Mouse (Mus musculus): Measurements from ENCODE around the gene Slc10a1.
"Not testable (repeated sequence)": the region's sequence is repeated elsewhere in the genome, so short reads cannot be mapped to it uniquely, and the experiment has no call there.

Gene Slc10a1

DNA sequence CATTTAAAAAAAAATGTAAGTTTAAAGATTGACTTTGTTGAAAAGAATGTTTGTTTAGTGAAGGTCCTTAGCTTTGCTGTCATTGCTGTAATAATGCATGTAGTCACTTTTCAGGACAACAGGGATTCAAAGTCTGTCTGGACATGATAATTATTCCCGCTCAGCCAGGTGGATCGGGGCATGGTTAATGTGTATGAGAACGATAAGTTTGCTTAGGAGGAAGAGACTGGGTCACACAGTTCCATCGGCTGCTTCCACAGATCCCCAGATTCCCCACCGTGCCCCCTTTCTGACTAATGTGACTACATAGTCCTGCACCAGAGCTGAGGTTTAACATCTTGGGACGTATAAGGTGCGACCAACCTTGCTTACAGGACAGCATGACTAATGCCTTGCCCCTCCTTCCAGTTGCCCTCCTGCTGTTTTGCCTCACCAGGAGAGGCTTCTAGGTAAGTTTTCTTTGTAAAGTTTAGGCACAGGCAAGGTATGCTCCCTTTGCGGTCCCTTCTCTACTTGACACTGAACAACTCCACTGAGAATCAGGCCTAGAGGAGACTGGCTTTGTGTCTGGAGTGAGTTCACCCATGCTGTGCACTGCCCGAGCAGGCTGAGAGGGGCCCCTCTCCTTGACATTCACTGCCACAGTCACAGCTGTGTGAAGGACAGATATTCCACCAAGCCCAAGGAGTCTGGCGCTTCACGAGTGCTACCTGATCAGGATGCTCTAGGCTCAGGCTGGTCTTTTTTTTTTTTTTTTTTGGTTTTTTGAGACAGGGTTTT, 2.3 kb downstream of the Slc10a1 start:
- DNase-seq: peak; percentile 46

- DNase-seq: no peak
Measured at GRCm38 (mm10) chr12:80962566-80962965, 5.9 kb downstream of the Slc10a1 start.

DNA sequence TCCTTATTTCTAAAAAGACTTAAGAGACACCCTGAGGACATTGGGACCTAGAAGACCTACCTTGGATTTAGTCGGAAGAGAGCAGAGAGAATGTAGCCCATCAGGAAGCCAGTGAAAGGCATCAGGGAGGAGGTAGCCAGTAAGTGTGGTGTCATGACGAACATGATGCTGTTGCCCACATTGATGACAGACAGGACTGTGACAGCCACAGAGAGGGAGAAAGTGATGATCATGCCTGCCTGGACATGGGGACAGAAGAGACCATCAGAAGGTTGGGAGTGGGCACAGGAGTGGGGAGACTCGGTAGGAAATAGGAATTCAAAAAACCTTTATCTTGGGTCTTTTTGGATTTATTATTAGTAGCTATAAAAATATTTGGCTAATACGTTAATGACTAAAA, 10.5 kb downstream of the Slc10a1 start:
- DNase-seq: no peak

DNA sequence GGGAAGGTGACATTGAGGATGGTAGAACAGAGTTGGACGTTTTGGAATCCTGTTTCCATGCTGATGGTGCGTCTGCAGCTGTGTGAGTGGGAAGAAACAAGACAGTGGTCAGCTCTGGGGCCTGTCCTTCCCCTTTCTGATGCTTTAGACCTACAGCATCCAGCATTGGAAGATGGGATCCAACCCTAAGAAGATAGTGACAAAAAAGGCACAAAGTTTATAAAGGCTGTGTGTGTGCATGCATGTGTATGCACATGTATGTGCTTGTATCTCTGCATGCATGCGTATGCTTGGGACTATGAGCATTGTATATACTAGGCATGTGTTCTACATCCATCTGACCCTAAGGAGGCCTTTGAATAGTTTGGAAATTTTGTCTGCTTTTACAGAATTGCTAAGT, 12.5 kb downstream of the Slc10a1 start:
- no peak for DNase-seq

GRCm38 (mm10) chr12:80952526-80952925, 16.0 kb downstream of the Slc10a1 start:
- no peak for DNase-seq

GRCm38 (mm10) chr12:80951640-80952219, 16.8 kb downstream of the Slc10a1 start:
- no peak for DNase-seq

- DNase-seq: not testable (repeated sequence)
Measured at GRCm38 (mm10) chr12:80949603-80950002, 18.9 kb downstream of the Slc10a1 start.

GRCm38 (mm10) chr12:80948202-80948601, 20.3 kb downstream of the Slc10a1 start:
- DNase-seq: no peak

- DNase-seq: peak; percentile 98
Measured at GRCm38 (mm10) chr12:80945996-80946355, 22.5 kb downstream of the Slc10a1 start.

GRCm38 (mm10) chr12:80945334-80945995, 23.0 kb downstream of the Slc10a1 start, which contains the start of gene Srsf5:
TSS of gene Srsf5 (plus strand) at chr12:80945504.
- DNase-seq: peak; percentile 99

DNA sequence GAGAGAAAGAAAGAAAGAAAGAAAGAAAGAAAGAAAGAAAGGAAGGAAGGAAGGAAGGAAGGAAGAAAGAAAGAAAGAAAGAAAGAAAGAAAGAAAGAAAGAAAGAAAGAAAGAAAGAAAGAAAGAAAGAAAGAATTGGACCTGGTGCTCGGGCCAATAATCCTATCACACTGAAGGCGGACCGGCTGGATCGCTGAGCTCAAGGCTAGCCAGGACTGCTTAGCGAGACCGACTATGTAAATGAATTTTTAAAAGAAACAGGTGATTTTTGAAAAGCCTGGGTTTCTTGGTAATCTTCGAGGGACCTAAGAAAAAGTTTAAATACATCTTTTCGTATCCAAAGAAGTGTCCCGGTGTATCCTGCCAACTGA, 23.6 kb downstream of the Slc10a1 start:
- not testable (repeated sequence) for DNase-seq

DNA sequence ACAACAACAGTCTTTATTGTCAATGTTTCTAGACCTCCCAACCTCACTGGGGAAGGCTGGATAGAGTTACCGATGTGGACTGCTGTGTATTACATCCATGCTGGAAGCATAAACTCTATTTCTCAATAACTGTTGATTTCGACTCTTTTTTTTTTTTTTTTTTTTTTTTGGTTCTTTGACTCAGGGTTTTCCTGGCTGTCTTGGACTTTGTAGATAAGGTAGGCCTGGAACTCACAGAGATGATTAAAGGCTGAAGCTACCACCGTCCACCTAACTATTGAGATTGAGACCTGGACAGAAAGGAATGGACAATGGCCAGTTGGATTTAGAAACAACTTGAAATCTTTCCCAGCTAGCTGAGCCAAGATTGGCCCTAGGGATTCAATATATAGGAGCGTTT, 24.3 kb downstream of the Slc10a1 start:
- no peak for DNase-seq

- DNase-seq: no peak
Measured at GRCm38 (mm10) chr12:80943395-80943794, 25.1 kb downstream of the Slc10a1 start.

- no peak for DNase-seq
Measured at GRCm38 (mm10) chr12:80941886-80942285, 26.6 kb downstream of the Slc10a1 start.

- DNase-seq: no peak
Measured at GRCm38 (mm10) chr12:80939165-80939564, 29.3 kb downstream of the Slc10a1 start.

GRCm38 (mm10) chr12:80938642-80939041, 29.9 kb downstream of the Slc10a1 start:
- DNase-seq: peak; percentile 87

DNA sequence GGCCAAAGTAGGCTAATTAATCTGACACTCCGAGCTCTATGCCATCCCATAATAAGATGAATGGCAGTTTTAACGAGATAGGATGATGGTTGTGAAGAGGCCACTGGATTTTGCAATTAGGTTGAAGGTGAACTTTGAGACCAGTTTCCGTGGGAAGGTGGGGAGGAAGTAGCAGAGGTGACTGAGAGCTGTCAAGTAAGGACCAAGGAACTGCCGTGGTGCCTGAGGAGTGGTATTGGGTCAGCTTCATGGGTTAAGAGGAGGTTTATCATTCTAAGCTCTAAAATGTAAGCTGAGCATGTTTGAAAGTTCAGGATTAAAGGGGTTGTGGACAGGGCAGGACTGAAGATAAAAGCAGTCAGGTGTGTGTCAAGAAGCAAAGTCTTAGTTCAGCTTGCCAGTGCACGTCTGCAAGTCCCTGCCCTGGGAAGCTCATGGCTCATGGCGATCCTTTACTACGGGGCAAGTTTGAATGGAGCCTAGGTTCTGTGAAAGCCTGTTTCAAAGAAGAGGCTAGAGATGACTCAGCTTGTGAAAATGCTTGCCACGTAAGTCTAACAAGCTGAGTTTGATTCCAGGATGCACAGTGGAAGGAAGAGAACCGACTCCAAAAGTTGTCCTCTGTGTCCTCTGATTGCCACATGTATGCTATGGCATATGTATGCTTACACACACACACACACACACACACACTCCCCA, 31.0 kb downstream of the Slc10a1 start:
- no peak for DNase-seq

GRCm38 (mm10) chr12:80936751-80937150, 31.8 kb downstream of the Slc10a1 start:
- DNase-seq: no peak

GRCm38 (mm10) chr12:80932865-80933264, 35.6 kb downstream of the Slc10a1 start:
- DNase-seq: no peak

DNA sequence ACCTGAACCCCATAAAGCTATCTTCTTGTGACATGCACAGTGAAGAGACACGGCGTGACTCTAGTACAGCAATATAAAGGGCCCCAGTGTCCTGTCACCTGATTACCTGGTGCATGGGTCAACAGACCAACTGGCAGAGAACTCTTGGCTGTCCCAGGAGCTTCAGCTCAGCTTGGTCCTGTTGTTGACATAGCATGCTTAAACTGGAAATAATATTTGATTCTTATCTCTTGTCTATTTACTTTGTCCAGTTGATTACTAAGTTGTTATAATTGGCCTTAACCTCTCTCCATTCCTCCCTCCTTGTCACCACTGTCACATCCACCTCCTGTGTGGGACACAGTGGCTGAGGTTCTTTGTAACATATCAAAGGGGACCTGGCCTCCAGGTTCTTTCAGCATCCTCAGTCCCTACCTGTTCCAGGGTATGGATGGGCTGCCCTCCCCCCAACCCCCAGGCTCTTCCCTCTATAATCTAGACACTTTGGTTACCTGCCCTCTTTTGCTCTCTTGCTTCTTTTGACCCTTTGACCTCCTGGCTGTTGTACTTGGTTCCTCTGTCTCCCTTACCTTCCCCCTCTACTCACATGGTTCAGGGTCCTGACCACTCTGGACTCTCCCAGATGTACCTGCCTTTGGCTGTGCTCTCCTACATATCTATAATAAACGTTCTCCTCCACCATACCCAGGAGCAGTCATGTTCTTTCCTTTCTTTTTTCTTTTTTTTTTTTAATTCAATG, 36.9 kb downstream of the Slc10a1 start:
- DNase-seq: no peak

DNA sequence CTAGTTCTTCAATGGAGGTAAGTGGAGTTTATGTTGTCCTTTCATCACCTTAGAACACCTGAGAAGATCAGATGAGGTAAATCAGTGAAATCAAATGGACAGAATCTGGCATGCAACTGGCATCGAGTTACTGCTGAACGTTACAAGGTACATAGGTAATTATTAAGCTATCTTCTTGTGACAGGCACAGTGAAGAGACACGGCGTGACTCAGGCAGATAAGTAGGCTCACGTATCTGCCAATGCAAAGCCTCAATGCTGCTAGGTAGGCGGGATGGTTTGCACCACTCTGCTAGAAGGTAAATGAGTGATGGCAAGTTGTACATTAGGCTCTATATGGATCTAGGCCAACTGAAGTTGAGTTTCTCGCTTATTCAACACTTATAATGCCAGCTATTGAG, 38.4 kb downstream of the Slc10a1 start:
- DNase-seq: peak; percentile 60

DNA sequence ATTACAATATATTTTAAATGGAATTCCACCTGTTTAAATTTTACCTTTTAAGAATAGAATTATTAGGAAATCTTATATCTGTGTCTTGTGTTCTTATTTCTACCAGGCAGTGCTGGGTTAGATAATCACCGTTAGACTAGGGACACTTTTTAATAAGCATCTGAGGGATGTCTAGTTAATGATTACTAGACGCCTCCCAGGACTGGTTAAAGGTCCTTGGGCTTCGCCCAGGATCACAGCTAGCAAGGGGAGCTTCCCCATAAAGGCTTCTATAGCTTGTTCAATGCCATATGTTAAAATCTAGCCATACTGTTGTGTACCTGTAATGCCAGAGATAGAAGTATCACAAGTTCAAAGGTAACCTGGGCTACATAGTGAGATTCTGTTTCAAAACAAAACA, 39.6 kb downstream of the Slc10a1 start:
- DNase-seq: no peak

DNA sequence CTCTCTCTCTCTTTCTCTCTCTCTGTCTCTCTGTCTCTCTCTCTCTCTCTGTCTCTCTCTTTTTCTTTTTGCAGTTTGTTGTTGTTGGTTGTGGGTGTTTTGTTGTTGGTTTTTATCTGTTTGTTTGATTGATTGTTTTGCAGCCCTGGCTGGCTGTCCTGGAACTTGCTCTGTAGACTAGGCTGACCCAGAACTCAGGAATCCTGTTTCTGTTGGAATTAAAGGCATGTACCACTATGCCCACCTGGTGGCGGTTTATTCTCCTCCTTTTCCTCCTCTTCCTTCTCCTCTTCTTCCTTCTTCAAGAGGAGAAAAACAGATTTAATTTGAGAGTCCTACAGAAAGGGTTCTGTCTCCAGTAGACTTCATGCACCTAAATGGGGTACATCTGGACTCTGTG, 41.0 kb downstream of the Slc10a1 start:
- DNase-seq: no peak
